Mouse (Mus musculus): Measurements from ENCODE around the gene Cldn3. TPM values are rescaled to one million over a fixed set of nuclear protein-coding genes. Genes with fewer than 3 reads are reported as not detected.

Gene Cldn3
- total and polyA plus RNA-seq, 3 experiments: not detected

GRCm38 (mm10) chr5:135000751-135001150, 14.7 kb downstream of the Cldn3 start:
- dilution Hi-C loops (cut with MboI; ENCODE audit: extremely low pct_ligation_motif_present, extremely low pct_unique_long_range_greater_than_20kb, low sequenced_read_pairs) (no loop called here), in situ Hi-C loops (cut with MboI; ENCODE audit: low pct_ligation_motif_present, low pct_unique_long_range_greater_than_20kb, low sequenced_read_pairs) (no loop called here)
- H3K9ac ChIP-seq (ENCODE audit: insufficient read depth, low read depth): no peak overlapping the region

GRCm38 (mm10) chr5:135001309-135001708, 15.3 kb downstream of the Cldn3 start:
- H3K4me3 ChIP-seq (replicated peaks in 1 of 3; ENCODE audit: low read depth in 2 of 3, low read length in 2 of 3, poor library complexity in 1 of 3): no peak overlapping the region
- no peaks in the 10 kb centered on the region for H3K79me2 ChIP-seq (replicated peaks; ENCODE audit: control insufficient read depth, extremely low read depth, insufficient read depth, poor library complexity, severe bottlenecking)
- no peaks in the 10 kb centered on the region for H3K36me3 ChIP-seq (replicated peaks in 1 of 2; ENCODE audit: control insufficient read depth in 1 of 2, insufficient read depth in 1 of 2, low read length in 1 of 2)
- H3K9ac ChIP-seq (ENCODE audit: insufficient read depth, low read depth): no peak overlapping the region
- no peak overlapping the region for H3K27ac ChIP-seq (ENCODE audit: insufficient read depth, low read depth)
- in situ Hi-C loops (cut with MboI; ENCODE audit: low pct_ligation_motif_present, low pct_unique_long_range_greater_than_20kb, low sequenced_read_pairs): no loop called here
- H3K4me1 ChIP-seq (ENCODE audit: control insufficient read depth in 1 of 2, insufficient read depth in 2 of 2): peaks cover 4 to 8% of the 10 kb centered on the region in 2 experiments
- H3K4me2 ChIP-seq (ENCODE audit: insufficient read depth, low read depth, poor library complexity, severe bottlenecking): no peak overlapping the region
- dilution Hi-C loops (cut with MboI; ENCODE audit: extremely low pct_ligation_motif_present, extremely low pct_unique_long_range_greater_than_20kb, low sequenced_read_pairs): no loop called here
- H3K9me3 ChIP-seq (replicated peaks; ENCODE audit: low read length): no peaks in the 10 kb centered on the region
- TF ChIP-seq MAZ (IDR thresholded peaks at IDR 0.05; ENCODE audit: low read depth, low read length) (no peak), USF2 (conservative IDR thresholded peaks at IDR 0.05; ENCODE audit: low read depth, low read length) (peak; percentile 83), TBP (conservative IDR thresholded peaks at IDR 0.05; ENCODE audit: low read depth, low read length) (no peak), BHLHE40 (IDR thresholded peaks at IDR 0.05; ENCODE audit: low read depth, low read length) (peak; percentile 79), RAD21 (IDR thresholded peaks at IDR 0.05; ENCODE audit: low read depth, low read length) (peak; percentile 6), ETS1 (conservative IDR thresholded peaks at IDR 0.05; ENCODE audit: low read depth, low read length) (no peak), MEF2A (IDR thresholded peaks at IDR 0.05; ENCODE audit: borderline replicate concordance, low read depth, low read length) (no peak), GABPA (IDR thresholded peaks at IDR 0.05; ENCODE audit: insufficient replicate concordance, low read depth, low read length) (no peak), CTCF (conservative IDR thresholded peaks at IDR 0.05 in 1 of 2, IDR thresholded peaks at IDR 0.05 in 1 of 2; ENCODE audit: low read depth in 2 of 2, low read length in 2 of 2) (peak in 1 of 2 experiments; percentile 67; a peak in 2 of 4 replicates), ZNF384 (IDR thresholded peaks at IDR 0.05; ENCODE audit: low read depth, low read length) (no peak), KAT2A (IDR thresholded peaks at IDR 0.05; ENCODE audit: insufficient replicate concordance, low read length) (no peak), IRF4 (IDR thresholded peaks at IDR 0.05; ENCODE audit: low read depth, low read length) (peak; percentile 46; the same call in 1 of the 2 replicates), MAX (IDR thresholded peaks at IDR 0.05; ENCODE audit: low read length) (peak; percentile 86), MAFK (IDR thresholded peaks at IDR 0.05; ENCODE audit: insufficient replicate concordance, low read length) (no peak), POLR2A (IDR thresholded peaks at IDR 0.05; ENCODE audit: low read depth, low read length) (no peak), USF1 (IDR thresholded peaks at IDR 0.05; ENCODE audit: low read depth, low read length) (peak; percentile 83), SMC3 (IDR thresholded peaks at IDR 0.05; ENCODE audit: low read depth, low read length) (peak; percentile 47), HCFC1 (IDR thresholded peaks at IDR 0.05; ENCODE audit: low read depth, low read length) (no peak), ELF1 (IDR thresholded peaks at IDR 0.05; ENCODE audit: low read depth, low read length) (no peak), JUN (IDR thresholded peaks at IDR 0.05; ENCODE audit: insufficient read depth, low read depth, low read length) (no peak)
- peaks cover 61% of the 10 kb centered on the region for H3K27me3 ChIP-seq (replicated peaks)
- DNase-seq (ENCODE audit: extremely low read depth): peak; percentile 42

More at GRCm38 (mm10) chr5:135000751-135001150, 14.7 kb downstream of the Cldn3 start:
- peaks cover 62% of the 10 kb centered on the region for H3K27me3 ChIP-seq (replicated peaks)
- no peak for TF ChIP-seq E2F4 (IDR thresholded peaks at IDR 0.05; ENCODE audit: insufficient replicate concordance, low read depth, low read length)
- no peak for TF ChIP-seq USF1 (IDR thresholded peaks at IDR 0.05; ENCODE audit: low read depth, low read length)
- TF ChIP-seq HCFC1 (IDR thresholded peaks at IDR 0.05; ENCODE audit: low read depth, low read length): no peak
- no peak for TF ChIP-seq NELFE (IDR thresholded peaks at IDR 0.05; ENCODE audit: low read depth, low read length)
- TF ChIP-seq TCF12 (IDR thresholded peaks at IDR 0.05; ENCODE audit: low read depth, low read length): no peak
- TF ChIP-seq MAX (IDR thresholded peaks at IDR 0.05; ENCODE audit: low read length): no peak
- no peak for TF ChIP-seq RCOR1 (conservative IDR thresholded peaks at IDR 0.05; ENCODE audit: low read depth, low read length)
- TF ChIP-seq IRF4 (IDR thresholded peaks at IDR 0.05; ENCODE audit: low read depth, low read length): no peak
- H3K4me2 ChIP-seq (ENCODE audit: insufficient read depth, low read depth, poor library complexity, severe bottlenecking): no peak overlapping the region
- no peak for DNase-seq (ENCODE audit: extremely low read depth)
- H3K4me3 ChIP-seq (replicated peaks in 1 of 3; ENCODE audit: low read depth in 2 of 3, low read length in 2 of 3, poor library complexity in 1 of 3): no peak overlapping the region
- H3K4me1 ChIP-seq (ENCODE audit: control insufficient read depth in 1 of 2, insufficient read depth in 2 of 2): peaks cover 4 to 8% of the 10 kb centered on the region in 2 experiments
- no peaks in the 10 kb centered on the region for H3K9me3 ChIP-seq (replicated peaks; ENCODE audit: low read length)
- no peaks in the 10 kb centered on the region for H3K36me3 ChIP-seq (replicated peaks in 1 of 2; ENCODE audit: control insufficient read depth in 1 of 2, insufficient read depth in 1 of 2, low read length in 1 of 2)
- H3K27ac ChIP-seq (ENCODE audit: insufficient read depth, low read depth): no peak overlapping the region
- no peaks in the 10 kb centered on the region for H3K79me2 ChIP-seq (replicated peaks; ENCODE audit: control insufficient read depth, extremely low read depth, insufficient read depth, poor library complexity, severe bottlenecking)

All from CH12.LX (cell line).